Mouse (Mus musculus) brain, adult 2 months (tissue): ENCODE measurements at regions not wholly inside any gene's neighbourhood (a gene's known extent, or its start where the extent isn't known, plus 50 kb on each side); places are given as distances from the start of the nearest gene placed in this dataset.
A peak's percentile ranks its signal among the peaks of the same experiment; 100 is the strongest.

Source experiments
- DNase-seq: peaks from one replicate; pipeline ENCODE4 v3.0.0; 2011; ENCODE audit warnings: low read depth, low spot score

- no peak for DNase-seq
Observed at GRCm38 (mm10) chr5:51397528-51397927, 170.0 kb downstream of the Ppargc1a start.

DNA sequence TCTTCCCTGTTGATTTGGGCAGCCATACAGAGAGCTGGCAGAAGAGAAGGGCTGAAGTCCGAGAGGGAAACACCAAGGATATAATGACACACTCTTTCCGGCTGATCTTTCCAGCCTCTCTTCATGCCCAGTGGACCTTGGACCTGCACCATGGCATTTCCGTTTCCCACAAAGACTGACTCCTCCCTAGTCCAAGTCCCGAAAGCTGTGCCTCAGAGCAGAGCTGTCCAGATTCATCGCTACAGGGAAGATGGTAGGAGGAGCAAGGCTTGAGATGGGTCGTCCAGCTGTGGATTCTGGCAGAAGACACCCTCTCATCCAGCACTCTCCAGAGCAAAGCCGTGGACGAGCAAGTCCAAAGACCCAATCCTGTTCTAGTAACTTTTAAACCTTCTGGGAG, 176.2 kb downstream of the Ppargc1a start:
- DNase-seq: no peak

DNA sequence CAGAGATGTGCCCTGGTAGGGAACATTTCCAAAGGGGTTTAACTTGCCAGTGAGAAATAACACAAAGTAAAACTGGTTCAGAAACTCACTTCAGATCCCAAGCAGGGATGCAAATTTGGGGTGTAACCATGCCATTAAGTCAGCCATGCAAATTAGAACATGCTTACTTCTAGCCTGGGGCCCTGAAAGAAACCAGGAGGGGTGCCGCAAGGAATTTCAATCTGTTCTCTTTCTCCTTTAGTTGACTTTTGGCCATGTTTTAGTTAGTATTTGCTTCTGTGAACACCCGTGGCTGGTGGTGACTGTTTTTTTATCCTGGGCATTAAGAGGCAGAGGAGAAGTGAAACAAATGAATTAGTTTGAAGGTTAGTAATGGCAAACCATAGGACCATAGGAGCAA, 179.8 kb downstream of the Ppargc1a start:
- DNase-seq: no peak

DNA sequence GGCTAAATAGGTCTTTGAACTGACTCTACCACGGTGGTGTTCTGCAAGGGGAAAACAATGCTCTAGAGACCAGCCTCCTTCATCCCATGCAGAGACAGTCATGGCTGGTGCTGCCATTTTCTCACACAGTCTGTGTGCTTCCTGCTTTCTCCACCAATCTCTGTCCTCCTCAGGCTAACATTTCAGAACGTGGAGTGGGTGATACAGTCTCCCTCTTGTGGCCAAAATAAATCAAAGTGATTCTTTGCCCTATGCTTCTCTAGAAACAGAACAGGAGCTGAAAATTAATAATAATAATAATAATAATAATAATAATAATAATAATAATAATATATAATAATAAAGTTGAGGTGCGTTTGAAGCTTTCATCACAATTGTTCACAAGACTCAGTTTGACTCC, 181.1 kb downstream of the Ppargc1a start:
- peak; percentile 8 for DNase-seq

GRCm38 (mm10) chr5:51384278-51384677, 183.2 kb downstream of the Ppargc1a start:
- DNase-seq: no peak

- DNase-seq: peak; percentile 52
Observed at GRCm38 (mm10) chr5:51359101-51359500, 208.4 kb downstream of the Ppargc1a start.

DNA sequence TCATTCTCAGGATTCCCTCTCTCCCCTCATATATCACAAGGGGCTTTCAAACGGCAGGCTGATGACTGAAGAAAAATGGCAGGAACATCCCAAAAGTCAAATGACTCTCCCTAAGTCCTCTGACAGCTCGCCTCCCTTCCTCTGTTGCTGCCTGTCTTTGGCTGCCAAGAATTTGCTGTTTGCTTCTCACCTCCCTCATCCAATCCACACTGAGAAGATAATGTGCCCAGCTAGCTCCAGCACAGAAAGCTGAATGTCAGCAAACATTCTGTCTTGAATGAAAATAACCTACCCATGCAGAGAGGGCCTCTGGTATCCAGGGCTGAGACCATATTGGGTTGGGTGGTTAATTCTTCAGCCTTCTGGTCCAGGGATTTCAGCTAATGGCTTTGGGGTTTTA, 219.3 kb downstream of the Ppargc1a start:
- peak; percentile 71 for DNase-seq

- no peak for DNase-seq
Observed at GRCm38 (mm10) chr5:51329142-51329541, 238.4 kb downstream of the Ppargc1a start.

GRCm38 (mm10) chr5:51289191-51289590, 278.3 kb downstream of the Ppargc1a start:
- DNase-seq: no peak

DNA sequence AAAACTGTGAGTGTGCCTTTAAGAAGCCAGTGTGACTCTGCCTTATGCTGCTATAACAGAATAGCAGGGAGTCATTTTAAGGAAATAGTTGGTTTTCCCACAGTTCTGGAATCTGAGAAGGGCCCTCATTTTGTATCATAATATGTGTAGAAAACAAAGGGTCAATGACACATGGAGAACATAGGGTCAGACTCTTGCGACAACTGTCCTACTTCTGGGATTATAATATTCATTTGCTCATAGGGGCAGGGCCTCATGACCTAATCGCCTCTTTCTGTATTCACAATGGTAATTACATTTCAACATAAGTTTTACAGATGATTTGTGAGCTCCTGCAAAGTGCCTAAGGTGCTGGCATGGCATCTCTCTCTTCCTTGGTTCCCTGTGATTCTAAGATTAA, 279.3 kb downstream of the Ppargc1a start:
- DNase-seq: no peak

GRCm38 (mm10) chr5:51241156-51241555, 326.4 kb downstream of the Ppargc1a start:
- DNase-seq: no peak

GRCm38 (mm10) chr5:51234004-51234355, 333.5 kb downstream of the Ppargc1a start:
- no peak for DNase-seq

GRCm38 (mm10) chr5:51233271-51234003, 334.1 kb downstream of the Ppargc1a start:
- no peak for DNase-seq

GRCm38 (mm10) chr5:51229806-51230205, 337.7 kb downstream of the Ppargc1a start:
- no peak for DNase-seq

- peak; percentile 13 for DNase-seq
Observed at GRCm38 (mm10) chr5:51227996-51228395, 339.5 kb downstream of the Ppargc1a start.

DNA sequence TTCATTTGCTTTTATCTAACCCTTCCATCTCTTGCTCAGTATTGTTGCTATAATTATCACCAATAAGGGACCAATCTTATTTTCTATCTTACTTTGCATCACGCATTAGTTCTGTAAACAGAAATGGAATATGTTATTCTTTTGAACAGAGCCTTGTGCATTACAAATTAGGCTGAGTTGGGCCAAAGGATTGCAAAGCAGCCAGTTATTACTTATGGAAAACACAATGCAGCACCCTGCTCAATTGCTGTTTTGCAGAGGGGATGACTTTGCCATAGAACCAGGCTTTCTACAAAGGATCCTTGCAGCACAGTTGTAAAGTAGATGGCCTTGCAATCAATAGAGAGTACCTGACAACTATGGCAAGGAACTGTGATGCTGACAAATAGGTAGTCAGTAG, 364.3 kb downstream of the Ppargc1a start:
- DNase-seq: no peak

DNA sequence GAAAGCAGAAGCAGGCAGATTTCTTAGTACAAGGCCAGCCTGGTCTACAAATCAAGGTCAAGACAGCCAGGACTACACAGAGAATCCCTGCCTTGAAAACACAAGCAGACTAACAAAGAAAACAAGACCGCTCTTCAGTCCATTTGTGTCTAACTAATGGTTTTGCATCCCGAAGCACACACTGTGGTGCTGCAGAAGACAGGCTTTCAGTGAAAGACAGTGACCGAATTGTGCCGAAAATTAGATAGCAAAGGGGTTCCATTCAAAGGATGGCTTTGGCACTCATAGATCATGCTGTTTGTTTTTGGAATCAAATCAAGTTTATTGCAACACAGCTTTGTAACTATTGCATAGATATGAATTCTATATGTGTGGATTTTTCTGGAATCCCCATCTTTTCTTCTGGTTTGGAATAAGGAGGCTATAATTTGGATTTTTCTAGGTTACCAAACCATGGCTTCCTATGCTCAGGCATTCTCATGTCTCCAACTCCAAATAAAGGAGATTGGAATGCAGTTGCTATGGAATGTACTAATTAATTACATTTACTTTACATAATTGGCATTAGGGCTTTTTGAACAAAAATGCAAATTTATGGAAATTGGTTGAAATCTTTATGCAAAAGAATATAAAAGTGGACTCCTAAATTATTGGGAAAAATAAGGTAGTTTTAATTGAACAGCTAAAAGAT, 364.9 kb downstream of the Ppargc1a start:
- DNase-seq: no peak

- no peak for DNase-seq
Observed at GRCm38 (mm10) chr5:51196393-51197347, 370.9 kb downstream of the Ppargc1a start.

- no peak for DNase-seq
Observed at GRCm38 (mm10) chr5:51190661-51191060, 376.9 kb downstream of the Ppargc1a start.

DNA sequence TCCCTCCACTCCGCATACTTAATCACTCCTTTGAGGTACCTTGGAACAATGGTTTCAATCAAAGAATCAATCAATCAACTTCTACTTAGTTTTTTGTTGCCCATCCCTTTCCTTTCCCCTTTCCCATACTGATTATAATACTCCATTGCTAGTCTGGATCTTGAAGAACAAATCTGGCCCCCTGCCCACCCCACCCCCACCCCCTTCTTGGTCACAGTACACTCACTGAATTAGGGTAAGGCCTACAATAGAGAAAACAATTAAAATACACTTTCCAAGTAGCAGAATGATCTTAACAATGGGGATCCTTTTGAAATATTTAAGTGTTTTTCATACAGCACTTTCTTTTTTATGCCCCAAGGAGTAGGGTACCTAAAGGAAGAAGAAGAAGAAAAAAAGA, 397.7 kb downstream of the Ppargc1a start:
- DNase-seq: no peak

DNA sequence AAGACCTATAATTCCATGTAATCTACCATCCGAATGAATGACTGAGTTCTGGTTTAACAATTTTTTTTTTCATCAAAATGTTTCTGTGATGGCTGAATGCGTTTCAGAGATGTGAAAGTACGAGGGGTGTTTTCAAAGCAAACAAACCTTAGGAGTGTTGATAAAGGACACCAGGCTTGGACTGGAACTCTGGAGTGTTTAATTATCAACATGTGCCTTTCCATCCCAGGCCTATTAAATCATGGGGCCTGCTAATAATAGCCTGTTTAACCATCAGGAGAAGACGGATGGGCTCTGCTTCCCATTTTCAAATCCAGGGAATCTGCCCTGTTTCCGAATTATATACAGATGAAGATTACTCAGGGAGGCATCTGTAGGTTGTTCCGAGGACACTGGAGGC, 399.3 kb downstream of the Ppargc1a start:
- DNase-seq: no peak

DNA sequence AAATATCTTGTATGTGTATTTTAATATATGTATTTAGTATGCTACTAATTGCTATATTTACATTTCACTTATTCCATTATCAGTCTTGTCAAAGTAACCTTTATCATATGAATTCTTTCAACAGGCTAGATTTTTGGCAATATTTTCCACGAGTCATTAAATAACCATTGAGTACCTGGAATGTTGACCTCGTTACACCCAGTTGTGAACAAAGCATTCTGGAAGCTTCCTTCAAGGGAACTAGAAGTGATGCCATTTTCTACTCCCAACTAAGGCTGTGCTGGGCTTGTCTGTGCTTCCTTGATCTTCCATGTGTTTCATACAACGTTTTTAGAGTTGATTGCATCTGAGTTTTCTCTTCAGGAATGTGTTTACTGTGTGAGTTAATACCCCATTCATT, 410.6 kb downstream of the Ppargc1a start:
- DNase-seq: no peak
